Mouse (Mus musculus): ENCODE measurements around the gene Zfp14. TPM values are rescaled to one million over a fixed set of nuclear protein-coding genes. Genes with fewer than 3 reads are reported as not detected.

Zfp14 gene
- total and polyA plus RNA-seq, 3 experiments, result 0.34 to 0.54 (median 0.34) TPM

GRCm38 (mm10) chr7:30019543-30019942 is 31.6 kb downstream of the Zfp14 start:
- Histone ChIP-seq H3K9ac (ENCODE audit: insufficient read depth, low read depth) (no peak overlapping the region), H3K27ac (ENCODE audit: insufficient read depth, low read depth) (no peak overlapping the region), H3K4me1 (ENCODE audit: control insufficient read depth in 1 of 2, insufficient read depth in 2 of 2) (no peaks in the 10 kb centered on the region), H3K9me3 (replicated peaks; ENCODE audit: low read length) (no peaks in the 10 kb centered on the region), H3K79me2 (replicated peaks; ENCODE audit: control insufficient read depth, extremely low read depth, insufficient read depth, poor library complexity, severe bottlenecking) (no peaks in the 10 kb centered on the region; the same call in 1 of the 2 replicates), H3K4me2 (ENCODE audit: insufficient read depth, low read depth, poor library complexity, severe bottlenecking) (no peak overlapping the region), H3K27me3 (replicated peaks) (no peaks in the 10 kb centered on the region), H3K36me3 (replicated peaks in 1 of 2; ENCODE audit: control insufficient read depth in 1 of 2, insufficient read depth in 1 of 2, low read length in 1 of 2) (peaks cover 68 to 91% of the 10 kb centered on the region in 2 experiments), H3K4me3 (replicated peaks in 1 of 3; ENCODE audit: low read depth in 2 of 3, low read length in 2 of 3, poor library complexity in 1 of 3) (no peak overlapping the region)
- dilution Hi-C loops (cut with MboI; ENCODE audit: extremely low pct_ligation_motif_present, extremely low pct_unique_long_range_greater_than_20kb, low sequenced_read_pairs) (no loop called here), in situ Hi-C loops (cut with MboI; ENCODE audit: low pct_ligation_motif_present, low pct_unique_long_range_greater_than_20kb, low sequenced_read_pairs) (no loop called here)
- no peak for DNase-seq (ENCODE audit: extremely low read depth)
- TF ChIP-seq IRF4 (IDR thresholded peaks at IDR 0.05; ENCODE audit: low read depth, low read length), result no peak
- TF ChIP-seq MEF2A (IDR thresholded peaks at IDR 0.05; ENCODE audit: borderline replicate concordance, low read depth, low read length), result no peak
- no peak for TF ChIP-seq MAX (IDR thresholded peaks at IDR 0.05; ENCODE audit: low read length)
- no peak for TF ChIP-seq MAZ (IDR thresholded peaks at IDR 0.05; ENCODE audit: low read depth, low read length)
- no peak for TF ChIP-seq RAD21 (IDR thresholded peaks at IDR 0.05; ENCODE audit: low read depth, low read length)
- TF ChIP-seq USF1 (IDR thresholded peaks at IDR 0.05; ENCODE audit: low read depth, low read length), result no peak
- no peak for TF ChIP-seq CHD2 (IDR thresholded peaks at IDR 0.05; ENCODE audit: low read length)
- no peak for TF ChIP-seq CHD1 (IDR thresholded peaks at IDR 0.05; ENCODE audit: low read depth, low read length)
- TF ChIP-seq NELFE (IDR thresholded peaks at IDR 0.05; ENCODE audit: low read depth, low read length), result no peak
- no peak for TF ChIP-seq MYC (IDR thresholded peaks at IDR 0.05; ENCODE audit: low read depth, low read length)
- no peak for TF ChIP-seq MAFK (IDR thresholded peaks at IDR 0.05; ENCODE audit: insufficient replicate concordance, low read length)
- no peak for TF ChIP-seq PAX5 (IDR thresholded peaks at IDR 0.05; ENCODE audit: low read length)
- no peak for TF ChIP-seq TBP (conservative IDR thresholded peaks at IDR 0.05; ENCODE audit: low read depth, low read length)
- no peak for TF ChIP-seq SIN3A (IDR thresholded peaks at IDR 0.05; ENCODE audit: low read length)
- TF ChIP-seq HCFC1 (IDR thresholded peaks at IDR 0.05; ENCODE audit: low read depth, low read length), result no peak
- no peak for TF ChIP-seq EP300 (IDR thresholded peaks at IDR 0.05; ENCODE audit: low read length)
- no peak for TF ChIP-seq BHLHE40 (IDR thresholded peaks at IDR 0.05; ENCODE audit: low read depth, low read length)
- no peak for TF ChIP-seq CTCF (conservative IDR thresholded peaks at IDR 0.05 in 1 of 2, IDR thresholded peaks at IDR 0.05 in 1 of 2; ENCODE audit: low read depth in 2 of 2, low read length in 2 of 2)

DNA sequence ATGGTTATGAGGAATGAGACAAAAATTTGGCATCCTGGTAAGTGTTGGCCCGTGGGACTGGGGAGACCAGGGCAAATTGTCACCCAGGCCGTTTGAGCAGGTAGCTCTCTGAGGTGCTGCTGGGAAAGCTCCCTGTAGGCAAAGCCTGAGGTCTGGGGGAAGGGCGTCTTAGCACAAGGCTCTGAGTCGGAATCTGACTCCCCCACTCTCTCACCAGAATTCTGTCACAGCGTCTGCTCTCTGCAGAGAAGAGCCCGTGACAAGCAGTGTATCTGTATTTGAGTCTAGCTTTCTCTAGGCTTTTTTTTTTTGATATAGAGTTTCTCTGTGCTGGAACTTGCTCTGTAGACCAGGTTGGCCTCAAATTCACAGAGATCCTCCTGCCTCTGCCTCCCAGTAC is 34.0 kb downstream of the Zfp14 start:
- TF ChIP-seq CHD1 (IDR thresholded peaks at IDR 0.05; ENCODE audit: low read depth, low read length), result no peak
- no peak for TF ChIP-seq ZKSCAN1 (IDR thresholded peaks at IDR 0.05; ENCODE audit: borderline replicate concordance, low read depth, low read length)
- TF ChIP-seq JUN (IDR thresholded peaks at IDR 0.05; ENCODE audit: insufficient read depth, low read depth, low read length), result no peak
- no peak for TF ChIP-seq TBP (conservative IDR thresholded peaks at IDR 0.05; ENCODE audit: low read depth, low read length)
- TF ChIP-seq TCF12 (IDR thresholded peaks at IDR 0.05; ENCODE audit: low read depth, low read length), result no peak
- no peak for TF ChIP-seq NELFE (IDR thresholded peaks at IDR 0.05; ENCODE audit: low read depth, low read length)
- TF ChIP-seq RCOR1 (conservative IDR thresholded peaks at IDR 0.05; ENCODE audit: low read depth, low read length), result no peak
- TF ChIP-seq E2F4 (IDR thresholded peaks at IDR 0.05; ENCODE audit: insufficient replicate concordance, low read depth, low read length), result no peak
- no peak for TF ChIP-seq MAFK (IDR thresholded peaks at IDR 0.05; ENCODE audit: insufficient replicate concordance, low read length)
- TF ChIP-seq POLR2AphosphoS2 (IDR thresholded peaks at IDR 0.05; ENCODE audit: low read depth, low read length), result no peak
- TF ChIP-seq ETS1 (conservative IDR thresholded peaks at IDR 0.05; ENCODE audit: low read depth, low read length), result no peak
- TF ChIP-seq MYC (IDR thresholded peaks at IDR 0.05; ENCODE audit: low read depth, low read length), result no peak
- no peak for TF ChIP-seq KAT2A (IDR thresholded peaks at IDR 0.05; ENCODE audit: insufficient replicate concordance, low read length)
- no peak for TF ChIP-seq JUND (conservative IDR thresholded peaks at IDR 0.05; ENCODE audit: low read depth, low read length)
- no peak for TF ChIP-seq MAZ (IDR thresholded peaks at IDR 0.05; ENCODE audit: low read depth, low read length)
- H3K4me1 ChIP-seq (ENCODE audit: control insufficient read depth in 1 of 2, insufficient read depth in 2 of 2), result no peaks in the 10 kb centered on the region
- H3K9ac ChIP-seq (ENCODE audit: insufficient read depth, low read depth), result no peak overlapping the region
- H3K36me3 ChIP-seq (replicated peaks in 1 of 2; ENCODE audit: control insufficient read depth in 1 of 2, insufficient read depth in 1 of 2, low read length in 1 of 2), result peaks cover 61 to 87% of the 10 kb centered on the region in 2 experiments
- no peaks in the 10 kb centered on the region for H3K27me3 ChIP-seq (replicated peaks)
- no peak overlapping the region for H3K4me3 ChIP-seq (replicated peaks in 1 of 3; ENCODE audit: low read depth in 2 of 3, low read length in 2 of 3, poor library complexity in 1 of 3)
- DNase-seq (ENCODE audit: extremely low read depth), result no peak
- in situ Hi-C loops (cut with MboI; ENCODE audit: low pct_ligation_motif_present, low pct_unique_long_range_greater_than_20kb, low sequenced_read_pairs), result no loop called here
- H3K9me3 ChIP-seq (replicated peaks; ENCODE audit: low read length), result no peaks in the 10 kb centered on the region
- no peak overlapping the region for H3K4me2 ChIP-seq (ENCODE audit: insufficient read depth, low read depth, poor library complexity, severe bottlenecking)
- no peak overlapping the region for H3K27ac ChIP-seq (ENCODE audit: insufficient read depth, low read depth)
- dilution Hi-C loops (cut with MboI; ENCODE audit: extremely low pct_ligation_motif_present, extremely low pct_unique_long_range_greater_than_20kb, low sequenced_read_pairs), result no loop called here
- no peaks in the 10 kb centered on the region; the same call in none of the 2 replicates for H3K79me2 ChIP-seq (replicated peaks; ENCODE audit: control insufficient read depth, extremely low read depth, insufficient read depth, poor library complexity, severe bottlenecking)

All from CH12.LX (cell line).